Mouse (Mus musculus) hindlimb bud, embryonic 11.5 days (tissue): ENCODE measurements around the gene Ndel1.

ENCODE experiments used
- DNase-seq: peaks from one replicate; pipeline ENCODE4 v3.0.0-alpha.2; 2012; ENCODE audit warnings: low read depth, low spot score; ENCODE audit errors: extremely low spot score

Gene Ndel1

GRCm38 (mm10) chr11:68780466-68781114, 91.1 kb downstream of the Ndel1 start:
- no peak for DNase-seq

GRCm38 (mm10) chr11:68779735-68780465, 91.8 kb downstream of the Ndel1 start:
- no peak for DNase-seq

- no peak for DNase-seq
Measured at GRCm38 (mm10) chr11:68778855-68779254, 92.8 kb downstream of the Ndel1 start.

- no peak for DNase-seq
Measured at GRCm38 (mm10) chr11:68777933-68778332, 93.7 kb downstream of the Ndel1 start.

GRCm38 (mm10) chr11:68776147-68776655, 95.5 kb downstream of the Ndel1 start:
- DNase-seq = no peak
